Mouse (Mus musculus) lung, adult 2 months (tissue): Measurements from ENCODE around the gene Actn3.

Source experiments
- CTCF ChIP-seq: fragments of 200-500 bp; IDR thresholded peaks from 2 replicates; pipeline ENCODE4 v1.5.1; 2011; ENCODE audit warnings: mild to moderate bottlenecking, low read length, control low read depth; ENCODE audit not compliant: insufficient read depth
- POLR2A ChIP-seq: fragments of 200-500 bp; IDR thresholded peaks from 2 replicates; pipeline ENCODE4 v1.6.1; 2011; ENCODE audit warnings: low read depth, mild to moderate bottlenecking, control low read depth, low read length, borderline replicate concordance; ENCODE audit errors: extremely low read depth

DNA sequence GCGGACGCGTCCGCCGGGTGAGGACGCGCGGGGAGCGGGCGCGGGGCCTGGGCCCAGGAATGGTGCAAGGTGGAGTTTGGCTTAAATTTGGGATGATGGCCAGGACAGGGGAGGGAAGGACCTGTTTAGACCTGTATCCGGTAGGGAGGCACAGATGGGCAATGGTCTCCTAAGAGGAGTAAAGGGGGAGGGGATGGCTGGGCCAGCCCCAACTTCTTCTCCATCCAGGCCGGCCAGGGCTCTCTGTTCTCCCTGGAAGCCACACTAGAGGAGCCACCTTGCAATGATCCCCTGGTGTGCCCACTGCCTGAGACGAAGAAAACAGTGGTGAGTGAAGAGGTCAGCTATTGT, 22.3 kb downstream of the Actn3 start:
- TF ChIP-seq CTCF = no peak
- TF ChIP-seq POLR2A = no peak
